Mouse (Mus musculus): ENCODE measurements around the gene Trpc7. TPM values are rescaled to one million over a fixed set of nuclear protein-coding genes. Genes with fewer than 3 reads are reported as not detected.

Trpc7 gene
- 0.24 and 0.36 TPM in 2 replicates for polyA plus RNA-seq (2016; fragmentation: Nextera tagmentation; extraction: Ambion mirVana)

- Histone ChIP-seq H3K4me1 (no peaks in the 10 kb centered on the region), H3K4me2 (replicated peaks) (peak within 1 kb of the TSS; percentile 41; the same call in 1 of the 2 replicates), H3K9me3 (no peaks in the 10 kb centered on the region), H3K27ac (no peak within 1 kb of the TSS), H3K36me3 (no peaks in the 10 kb centered on the region), H3K9ac (no peak within 1 kb of the TSS), H3K27me3 (replicated peaks) (0 out of 2 replicates have a peak, but pooled peaks cover 4% of the 10 kb centered on the region), H3K4me3 (0 out of 2 replicates have a peak within 1 kb of the TSS, but pooled peaks have one; percentile 14)
- ATAC-seq (ENCODE audit: low FRiP score, low read depth) = no peak
- 46% methylated on average over 3 of the region's 3 CpGs for WGBS
Observed at GRCm38 (mm10) chr13:56895893-56896292, at the start of gene Trpc7. TSS of gene Trpc7 (minus strand) at chr13:56895993.

DNA sequence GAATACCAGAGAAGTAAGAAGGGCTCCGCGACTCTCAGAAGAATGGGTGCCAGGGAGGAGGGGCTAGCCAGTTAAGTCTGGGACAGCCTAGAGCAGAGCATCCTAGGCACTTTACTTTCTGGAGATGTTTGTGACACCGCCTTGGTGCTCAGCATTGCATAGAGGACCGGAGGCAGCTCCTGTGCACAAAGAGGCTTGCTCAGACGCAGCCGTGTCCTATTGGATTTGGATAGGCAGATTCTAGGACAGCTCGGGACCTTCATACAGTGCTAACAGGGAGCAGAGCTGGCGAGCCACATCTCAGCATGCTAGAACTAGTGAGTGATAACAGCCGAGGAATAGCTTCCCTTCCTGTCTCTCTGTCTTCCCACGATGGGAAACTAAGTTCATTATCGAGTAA is 43.5 kb upstream of the Trpc7 start:
- no peak overlapping the region for H3K4me3 ChIP-seq
- 87% methylated on average over 11 of the region's 11 CpGs for WGBS
- no peak overlapping the region for H3K9ac ChIP-seq
- no peak for ATAC-seq (ENCODE audit: low FRiP score, low read depth)
- H3K27me3 ChIP-seq (replicated peaks) = no peaks in the 10 kb centered on the region
- H3K36me3 ChIP-seq = no peaks in the 10 kb centered on the region
- H3K9me3 ChIP-seq = no peaks in the 10 kb centered on the region
- no peaks in the 10 kb centered on the region for H3K4me1 ChIP-seq
- H3K4me2 ChIP-seq (replicated peaks) = no peak overlapping the region
- H3K27ac ChIP-seq = no peak overlapping the region

- no peak overlapping the region for H3K4me3 ChIP-seq
- ATAC-seq (ENCODE audit: low FRiP score, low read depth) = no peak
- no peaks in the 10 kb centered on the region for H3K27me3 ChIP-seq (replicated peaks)
- 66% methylated on average over 11 of the region's 11 CpGs for WGBS
- H3K27ac ChIP-seq = no peak overlapping the region
- no peak overlapping the region for H3K9ac ChIP-seq
- no peaks in the 10 kb centered on the region for H3K36me3 ChIP-seq
- H3K9me3 ChIP-seq = 0 out of 2 replicates have a peak, but pooled peaks cover 4% of the 10 kb centered on the region
- no peak overlapping the region for H3K4me2 ChIP-seq (replicated peaks)
- H3K4me1 ChIP-seq = no peaks in the 10 kb centered on the region
Observed at GRCm38 (mm10) chr13:56933832-56934510, 38.2 kb upstream of the Trpc7 start.

DNA sequence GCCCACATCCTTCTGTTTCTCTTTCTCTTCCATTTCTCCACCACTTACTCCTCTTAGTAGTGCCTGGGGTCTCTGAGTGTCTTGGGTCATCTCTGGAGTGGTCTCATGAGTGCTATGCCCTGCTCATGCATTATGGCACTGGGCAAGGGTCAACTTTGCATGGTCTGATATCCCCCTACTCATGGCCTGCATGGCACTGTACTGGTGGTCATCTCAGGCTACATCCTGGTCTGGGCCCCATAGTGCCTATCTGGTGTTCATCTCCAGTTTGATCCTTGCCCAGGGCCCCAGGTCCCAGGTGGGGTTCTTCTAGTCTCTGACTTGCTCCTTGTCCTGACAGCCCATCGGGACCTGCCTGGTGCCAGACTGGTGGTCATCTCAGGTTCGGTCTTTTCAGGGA is 34.6 kb upstream of the Trpc7 start:
- Histone ChIP-seq H3K4me3 (no peak overlapping the region), H3K27ac (no peak overlapping the region), H3K36me3 (no peaks in the 10 kb centered on the region), H3K27me3 (replicated peaks) (no peaks in the 10 kb centered on the region), H3K9me3 (0 out of 2 replicates have a peak, but pooled peaks cover 4% of the 10 kb centered on the region), H3K4me1 (no peaks in the 10 kb centered on the region), H3K9ac (no peak overlapping the region), H3K4me2 (replicated peaks) (no peak overlapping the region)
- 93% methylated on average over 2 of the region's 2 CpGs for WGBS
- no peak for ATAC-seq (ENCODE audit: low FRiP score, low read depth)

DNA sequence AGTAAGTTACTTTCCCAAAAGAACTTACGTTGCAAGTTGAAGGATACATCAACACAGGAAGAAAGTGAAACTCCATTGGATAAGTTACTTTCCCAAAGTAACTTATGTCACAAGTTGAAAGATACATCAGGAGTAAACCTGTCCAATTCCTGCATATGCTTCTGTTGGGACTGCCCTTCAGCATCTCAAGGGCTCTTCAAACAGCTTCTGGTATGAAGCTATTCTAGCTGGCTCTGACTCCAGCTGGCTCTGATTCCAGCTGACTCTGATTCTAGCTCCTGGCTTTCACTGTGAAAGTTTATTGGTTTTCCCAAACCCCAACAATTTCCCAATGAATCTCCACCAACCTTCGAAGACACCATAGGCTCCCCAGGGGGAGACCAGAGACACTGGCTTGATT is 27.2 kb upstream of the Trpc7 start:
- no peak for ATAC-seq (ENCODE audit: low FRiP score, low read depth)
- 92% methylated on average over 2 of the region's 2 CpGs for WGBS
- no peaks in the 10 kb centered on the region for H3K9me3 ChIP-seq
- H3K36me3 ChIP-seq = no peaks in the 10 kb centered on the region
- H3K27me3 ChIP-seq (replicated peaks) = no peaks in the 10 kb centered on the region
- no peak overlapping the region for H3K27ac ChIP-seq
- H3K4me1 ChIP-seq = no peaks in the 10 kb centered on the region
- no peak overlapping the region for H3K4me3 ChIP-seq
- H3K9ac ChIP-seq = no peak overlapping the region
- H3K4me2 ChIP-seq (replicated peaks) = no peak overlapping the region

DNA sequence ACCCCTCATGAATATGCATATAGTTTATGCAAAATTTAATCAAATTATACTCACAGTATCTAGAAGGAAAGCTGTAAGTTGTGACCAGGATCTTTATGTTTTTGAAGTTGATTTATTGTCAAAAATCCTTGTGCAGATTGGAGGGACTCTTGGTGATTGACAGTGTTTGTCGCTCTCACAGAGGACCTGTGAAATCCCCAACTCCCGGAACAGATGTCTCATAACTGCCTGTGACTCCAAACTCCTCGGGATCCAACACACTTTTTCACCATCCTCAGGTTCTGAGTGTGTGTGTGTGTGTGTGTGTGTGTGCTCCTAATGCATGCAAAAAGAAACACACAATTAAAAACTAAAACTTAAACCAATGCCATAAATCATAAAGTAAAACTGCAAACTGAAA is 25.5 kb upstream of the Trpc7 start:
- H3K4me3 ChIP-seq = no peak overlapping the region
- no peak overlapping the region for H3K4me2 ChIP-seq (replicated peaks)
- H3K9ac ChIP-seq = no peak overlapping the region
- no peak for ATAC-seq (ENCODE audit: low FRiP score, low read depth)
- H3K27me3 ChIP-seq (replicated peaks) = no peaks in the 10 kb centered on the region
- no peak overlapping the region for H3K27ac ChIP-seq
- no peaks in the 10 kb centered on the region for H3K36me3 ChIP-seq
- H3K9me3 ChIP-seq = no peaks in the 10 kb centered on the region
- no peaks in the 10 kb centered on the region for H3K4me1 ChIP-seq
- WGBS = 67% methylated on average over 3 of the region's 3 CpGs

GRCm38 (mm10) chr13:56914721-56915120 is 18.9 kb upstream of the Trpc7 start:
- Histone ChIP-seq H3K4me2 (replicated peaks) (no peak overlapping the region), H3K9me3 (no peaks in the 10 kb centered on the region), H3K27ac (no peak overlapping the region), H3K27me3 (replicated peaks) (no peaks in the 10 kb centered on the region), H3K36me3 (no peaks in the 10 kb centered on the region), H3K4me3 (no peak overlapping the region), H3K9ac (no peak overlapping the region), H3K4me1 (no peaks in the 10 kb centered on the region)
- no peak for ATAC-seq (ENCODE audit: low FRiP score, low read depth)
- WGBS = 84% methylated on average over 7 of the region's 7 CpGs

DNA sequence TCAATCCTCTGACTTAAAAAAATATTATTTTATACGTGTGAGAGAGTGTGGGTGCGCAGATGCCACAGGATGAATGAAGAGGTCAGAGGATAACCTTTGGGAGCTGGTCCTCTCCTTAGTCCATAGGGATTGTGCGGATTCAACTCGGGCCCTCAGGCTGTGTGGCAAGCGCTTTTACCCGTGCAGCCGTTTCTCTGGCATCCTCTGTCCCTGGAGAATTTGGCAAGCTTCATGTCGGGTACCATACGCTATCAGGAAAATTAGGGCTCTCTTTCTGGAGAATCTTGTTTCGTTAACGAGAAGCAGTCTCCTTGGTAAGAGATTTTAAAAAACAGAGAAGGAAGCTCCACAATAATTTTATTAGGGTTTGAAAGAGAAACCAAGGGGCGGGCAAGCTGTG is 15.3 kb upstream of the Trpc7 start:
- 84% methylated on average over 12 of the region's 12 CpGs for WGBS
- H3K4me3 ChIP-seq = no peak overlapping the region
- H3K36me3 ChIP-seq = no peaks in the 10 kb centered on the region
- ATAC-seq (ENCODE audit: low FRiP score, low read depth) = no peak
- H3K9me3 ChIP-seq = no peaks in the 10 kb centered on the region
- no peak overlapping the region for H3K9ac ChIP-seq
- H3K4me1 ChIP-seq = no peaks in the 10 kb centered on the region
- H3K27me3 ChIP-seq (replicated peaks) = no peaks in the 10 kb centered on the region
- H3K27ac ChIP-seq = no peak overlapping the region
- H3K4me2 ChIP-seq (replicated peaks) = no peak overlapping the region

- Histone ChIP-seq H3K27me3 (replicated peaks) (0 out of 2 replicates have a peak, but pooled peaks cover 4% of the 10 kb centered on the region), H3K36me3 (no peaks in the 10 kb centered on the region), H3K4me2 (replicated peaks) (peak overlapping the region; percentile 41; the same call in 1 of the 2 replicates), H3K9me3 (no peaks in the 10 kb centered on the region), H3K4me3 (0 out of 2 replicates have a peak overlapping the region, but pooled peaks have one; percentile 14), H3K27ac (no peak overlapping the region), H3K4me1 (no peaks in the 10 kb centered on the region), H3K9ac (no peak overlapping the region)
- no peak for ATAC-seq (ENCODE audit: low FRiP score, low read depth)
- WGBS = 4% methylated on average over 17 of the region's 17 CpGs
Observed at GRCm38 (mm10) chr13:56895386-56895785, 407 bp downstream of the Trpc7 start.

DNA sequence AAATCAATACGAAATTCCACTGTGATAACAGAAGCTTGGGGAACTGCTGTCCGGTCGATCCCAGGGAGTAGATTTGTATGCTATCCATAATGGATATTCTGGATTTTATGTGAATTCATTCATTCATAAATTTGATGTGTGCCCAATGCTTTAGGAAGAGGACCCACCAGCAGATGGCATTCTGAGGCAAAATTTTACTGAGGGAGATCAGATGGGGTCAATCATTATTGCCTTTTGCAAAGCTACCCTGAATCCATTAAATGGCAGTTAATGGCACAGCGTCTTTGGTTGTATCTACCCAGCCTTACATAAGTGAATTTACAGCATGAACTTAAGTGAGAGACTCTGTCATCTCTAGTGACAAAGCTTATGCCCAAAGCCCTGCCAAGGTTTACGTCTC is 1.2 kb downstream of the Trpc7 start:
- no peak for ATAC-seq (ENCODE audit: low FRiP score, low read depth)
- Histone ChIP-seq H3K4me2 (replicated peaks) (no peak overlapping the region), H3K9ac (no peak overlapping the region), H3K4me1 (no peaks in the 10 kb centered on the region), H3K4me3 (no peak overlapping the region), H3K27me3 (replicated peaks) (0 out of 2 replicates have a peak, but pooled peaks cover 4% of the 10 kb centered on the region), H3K27ac (no peak overlapping the region), H3K9me3 (no peaks in the 10 kb centered on the region), H3K36me3 (no peaks in the 10 kb centered on the region)
- 79% methylated on average over 5 of the region's 5 CpGs for WGBS

GRCm38 (mm10) chr13:56889888-56890287 is 5.9 kb downstream of the Trpc7 start:
- ATAC-seq (ENCODE audit: low FRiP score, low read depth) = no peak
- H3K4me3 ChIP-seq = no peak overlapping the region
- H3K4me2 ChIP-seq (replicated peaks) = no peak overlapping the region
- no peaks in the 10 kb centered on the region for H3K9me3 ChIP-seq
- no peak overlapping the region for H3K27ac ChIP-seq
- H3K4me1 ChIP-seq = no peaks in the 10 kb centered on the region
- H3K27me3 ChIP-seq (replicated peaks) = 0 out of 2 replicates have a peak, but pooled peaks cover 2% of the 10 kb centered on the region
- 28% methylated on average over 7 of the region's 7 CpGs for WGBS
- H3K9ac ChIP-seq = no peak overlapping the region
- no peaks in the 10 kb centered on the region for H3K36me3 ChIP-seq

DNA sequence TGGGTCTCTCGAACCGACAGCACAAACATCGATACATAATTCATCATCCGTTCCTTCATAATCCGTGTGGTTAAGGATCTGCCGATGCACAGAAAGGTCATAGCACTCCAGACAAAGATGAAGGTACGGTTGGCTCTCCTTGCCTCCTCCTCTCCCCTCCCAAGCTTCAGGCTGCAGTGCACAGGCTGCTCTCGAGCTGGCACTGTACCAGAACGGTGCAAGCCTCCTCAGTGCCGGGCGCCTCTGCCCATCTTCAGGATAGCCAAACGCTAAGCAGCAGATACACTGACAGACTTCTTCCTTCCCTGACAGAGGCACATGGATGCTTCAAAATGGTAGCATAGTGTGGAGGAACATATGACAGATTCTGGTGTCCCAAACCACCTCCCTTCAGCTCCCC is 12.9 kb downstream of the Trpc7 start:
- H3K4me1 ChIP-seq = no peaks in the 10 kb centered on the region
- H3K27me3 ChIP-seq (replicated peaks) = no peaks in the 10 kb centered on the region
- WGBS = 88% methylated on average over 12 of the region's 12 CpGs
- no peak overlapping the region for H3K9ac ChIP-seq
- no peaks in the 10 kb centered on the region for H3K36me3 ChIP-seq
- no peaks in the 10 kb centered on the region for H3K9me3 ChIP-seq
- no peak for ATAC-seq (ENCODE audit: low FRiP score, low read depth)
- H3K4me2 ChIP-seq (replicated peaks) = no peak overlapping the region
- H3K4me3 ChIP-seq = no peak overlapping the region
- no peak overlapping the region for H3K27ac ChIP-seq

DNA sequence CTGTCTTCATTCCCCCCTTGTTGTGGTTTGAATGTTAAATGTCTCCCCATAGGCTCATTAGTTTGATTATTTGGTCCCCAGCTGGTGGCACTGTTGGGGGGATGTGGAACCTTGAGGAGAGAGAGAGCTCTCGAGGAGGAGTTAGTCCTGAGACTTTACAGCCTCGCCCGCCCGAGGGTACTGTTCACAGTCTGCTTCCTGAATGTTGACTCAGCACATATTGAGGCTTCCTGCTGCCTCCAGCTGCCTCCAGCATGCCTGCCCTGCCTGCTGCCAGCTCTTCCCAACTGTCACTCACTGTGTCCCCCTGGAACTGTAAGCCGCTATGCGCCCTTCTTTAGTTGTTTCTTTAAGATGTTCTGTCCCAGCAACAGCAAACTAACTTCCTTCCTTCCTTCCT is 31.2 kb downstream of the Trpc7 start:
- no peak for ATAC-seq (ENCODE audit: low FRiP score, low read depth)
- H3K27me3 ChIP-seq (replicated peaks) = no peaks in the 10 kb centered on the region
- H3K9ac ChIP-seq = no peak overlapping the region
- H3K27ac ChIP-seq = no peak overlapping the region
- no peak overlapping the region for H3K4me3 ChIP-seq
- no peaks in the 10 kb centered on the region for H3K9me3 ChIP-seq
- H3K4me1 ChIP-seq = no peaks in the 10 kb centered on the region
- H3K36me3 ChIP-seq = no peaks in the 10 kb centered on the region
- no peak overlapping the region for H3K4me2 ChIP-seq (replicated peaks)
- WGBS = 78% methylated on average over 6 of the region's 6 CpGs

Measured in neural tube, embryonic 12.5 days (tissue).